Mouse (Mus musculus) testis, adult 2 months (tissue): Measurements from ENCODE around the gene Znrf1. TPM values are rescaled to one million over a fixed set of nuclear protein-coding genes. Genes with fewer than 3 reads are reported as not detected.

Source experiments
- H3K27ac ChIP-seq: fragments of 200-500 bp; 2 replicates; pipeline ENCODE4 v1.5.1; 2012; ENCODE audit warnings: low read depth, low read length; ENCODE audit not compliant: control insufficient read depth, insufficient read depth
- H3K27me3 ChIP-seq: fragments of 200-500 bp; 2 replicates; pipeline ENCODE4 v1.6.1; 2012; ENCODE audit warnings: mild to moderate bottlenecking, low read length, moderate library complexity; ENCODE audit not compliant: control insufficient read depth, insufficient read depth
- H3K36me3 ChIP-seq: fragments of 200-500 bp; 2 replicates; pipeline ENCODE4 v1.6.1; 2012; ENCODE audit warnings: mild to moderate bottlenecking, low read length; ENCODE audit not compliant: control insufficient read depth, insufficient read depth
- H3K4me1 ChIP-seq: fragments of 200-500 bp; 2 replicates; pipeline ENCODE4 v1.6.1; 2012; ENCODE audit warnings: low read length; ENCODE audit not compliant: control insufficient read depth, insufficient read depth
- H3K4me3 ChIP-seq: fragments of 200-500 bp; 2 replicates; pipeline ENCODE4 v1.5.1; 2012; ENCODE audit warnings: low read depth, mild to moderate bottlenecking, low read length, moderate library complexity, mixed read lengths; ENCODE audit not compliant: control insufficient read depth
- CTCF ChIP-seq: fragments of 200-500 bp; IDR thresholded peaks from 2 replicates; pipeline ENCODE4 v1.5.1; 2012; ENCODE audit warnings: low read depth, mild to moderate bottlenecking, inconsistent platforms, low read length, moderate library complexity; ENCODE audit not compliant: control insufficient read depth, insufficient read depth, insufficient replicate concordance
- POLR2A ChIP-seq: fragments of 200-500 bp; IDR thresholded peaks from 2 replicates; pipeline ENCODE4 v1.6.1; 2012; ENCODE audit warnings: low read depth, mild to moderate bottlenecking, inconsistent platforms, low read length, moderate library complexity; ENCODE audit not compliant: control insufficient read depth
- polyA plus RNA-seq: library from polyadenylated mRNA; depleted of rRNA; stranded (reverse); fragments of >200 nt; gene quantifications from 2 replicates; pipeline ENCODE4 v1.2.3, GENCODE M21; 2012

The Znrf1 gene
- polyA plus RNA-seq, 1 experiment = 95.0 TPM

DNA sequence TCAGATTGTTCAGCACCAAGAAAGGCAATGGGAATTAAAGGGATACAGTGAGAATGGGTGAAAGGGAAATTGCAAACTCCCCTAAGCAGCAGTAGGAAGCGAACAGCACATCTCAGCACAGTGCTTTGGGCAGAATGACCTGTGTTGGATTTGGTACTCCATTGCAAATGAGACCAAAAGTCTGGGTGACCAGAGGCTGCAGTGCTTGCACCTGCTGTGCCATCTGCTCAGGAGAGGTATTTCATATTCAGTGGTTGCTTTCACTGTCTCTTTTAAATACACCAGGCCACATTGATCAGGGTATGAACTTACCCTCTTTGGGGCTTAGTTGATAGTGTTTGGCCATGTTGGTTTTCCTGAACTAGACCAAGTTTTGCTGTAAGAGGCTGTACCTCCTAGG is 43.4 kb downstream of the Znrf1 start:
- no peak for TF ChIP-seq POLR2A
- no peak for TF ChIP-seq CTCF
- no peak overlapping the region for H3K27ac ChIP-seq
- no peak overlapping the region for H3K4me3 ChIP-seq
- no peaks in the 10 kb centered on the region for H3K27me3 ChIP-seq
- H3K4me1 ChIP-seq = peaks cover 5% of the 10 kb centered on the region
- no peaks in the 10 kb centered on the region for H3K36me3 ChIP-seq

DNA sequence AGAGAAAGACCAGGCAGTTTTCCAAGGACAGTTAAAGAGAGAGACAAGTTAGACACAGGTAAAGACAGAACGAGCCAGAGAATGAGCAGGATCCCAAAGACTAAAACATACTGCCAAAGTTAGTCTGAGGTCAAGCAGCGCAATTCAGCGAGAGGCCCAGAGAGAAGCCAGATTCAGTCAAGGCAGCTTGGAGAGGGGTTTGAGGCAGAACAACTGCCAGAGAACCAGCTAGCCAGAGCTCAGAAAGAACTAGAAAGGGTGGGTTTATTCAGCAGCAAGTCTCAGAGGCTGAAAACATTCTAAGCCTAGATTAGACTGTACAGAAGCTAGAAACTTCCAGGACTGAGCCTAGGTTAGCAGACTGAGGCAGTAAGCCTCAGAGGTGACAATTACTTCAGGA is 44.4 kb downstream of the Znrf1 start:
- Histone ChIP-seq H3K27me3 (no peaks in the 10 kb centered on the region), H3K27ac (peak overlapping the region; percentile 52), H3K36me3 (no peaks in the 10 kb centered on the region), H3K4me3 (no peak overlapping the region), H3K4me1 (peaks cover 2% of the 10 kb centered on the region; the same call in 1 of the 2 replicates)
- TF ChIP-seq CTCF (no peak), POLR2A (no peak)

DNA sequence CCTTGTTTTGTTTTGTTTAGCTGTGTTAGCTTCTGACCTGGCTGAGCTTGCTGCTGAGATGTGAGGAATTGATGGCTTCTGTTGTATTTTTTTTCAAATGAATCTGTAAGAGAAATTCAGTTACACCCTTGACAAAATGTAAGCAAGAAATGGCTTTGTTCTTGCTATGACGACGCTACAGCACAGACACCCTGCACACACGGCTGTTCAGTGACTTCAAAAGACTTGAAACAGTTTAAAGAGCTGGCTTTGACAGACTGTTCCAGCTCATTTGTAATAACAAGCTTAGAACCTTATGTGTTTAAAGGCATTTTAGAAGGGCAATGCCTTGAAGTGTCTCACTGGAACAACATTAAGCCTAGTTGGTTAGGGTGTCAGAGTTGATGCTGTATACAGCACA is 46.5 kb downstream of the Znrf1 start:
- Histone ChIP-seq H3K4me3 (peak overlapping the region; percentile 21; the same call in 1 of the 2 replicates), H3K36me3 (no peaks in the 10 kb centered on the region), H3K27me3 (no peaks in the 10 kb centered on the region), H3K27ac (peak overlapping the region; percentile 29), H3K4me1 (peaks cover 2% of the 10 kb centered on the region; the same call in 1 of the 2 replicates)
- TF ChIP-seq CTCF (no peak), POLR2A (no peak)

DNA sequence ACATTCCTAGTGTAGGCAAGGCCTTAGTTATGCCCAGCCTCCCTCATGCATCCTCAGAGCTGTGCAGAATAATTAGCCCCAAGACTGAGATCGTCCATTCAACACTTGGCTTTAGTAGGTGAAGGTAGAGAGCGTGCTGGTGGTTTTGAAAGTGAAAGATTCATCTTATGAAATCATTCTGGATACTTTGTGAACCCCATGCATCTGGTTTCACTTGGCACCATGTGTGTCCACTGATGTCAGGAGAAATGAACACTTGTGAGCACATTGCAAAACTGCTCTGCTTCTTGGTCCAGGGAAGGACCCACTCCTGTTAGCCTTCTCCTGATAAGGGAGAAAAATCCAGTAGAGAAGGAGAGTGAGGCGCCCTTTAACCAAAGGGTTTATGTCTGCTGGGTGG is 49.0 kb downstream of the Znrf1 start:
- Histone ChIP-seq H3K4me1 (peaks cover 2% of the 10 kb centered on the region; the same call in 1 of the 2 replicates), H3K36me3 (no peaks in the 10 kb centered on the region), H3K27me3 (no peaks in the 10 kb centered on the region), H3K4me3 (no peak overlapping the region), H3K27ac (no peak overlapping the region)
- TF ChIP-seq POLR2A (no peak), CTCF (no peak)

DNA sequence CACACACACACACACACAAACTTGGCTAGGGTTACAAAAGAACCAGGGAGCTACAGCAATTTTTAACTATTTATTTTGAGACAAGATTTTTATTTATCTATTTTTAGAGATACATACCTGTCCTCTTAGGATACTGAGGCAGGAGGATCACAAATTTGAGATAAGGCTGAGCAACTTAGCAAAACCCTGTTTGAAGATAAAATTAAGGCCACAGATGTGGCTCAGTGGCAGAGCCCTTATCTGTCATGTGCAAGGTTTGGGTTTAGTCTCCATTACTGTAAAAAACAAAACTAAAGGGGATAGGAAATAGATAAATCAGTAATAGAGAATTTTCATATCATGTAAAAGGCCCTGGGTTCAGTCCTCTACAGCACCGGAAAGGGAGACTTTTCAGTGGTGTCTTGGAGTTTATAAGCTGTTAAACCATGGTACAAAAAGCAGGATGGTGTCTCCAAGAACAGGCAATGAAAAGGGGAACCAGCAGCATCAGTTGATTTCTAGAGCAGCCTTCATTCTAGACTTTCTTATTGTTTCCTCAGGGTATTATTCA is 51.7 kb downstream of the Znrf1 start:
- H3K4me1 ChIP-seq = peaks cover 2% of the 10 kb centered on the region; the same call in 1 of the 2 replicates
- no peaks in the 10 kb centered on the region for H3K36me3 ChIP-seq
- H3K27me3 ChIP-seq = no peaks in the 10 kb centered on the region
- no peak overlapping the region for H3K4me3 ChIP-seq
- no peak for TF ChIP-seq POLR2A
- no peak for TF ChIP-seq CTCF
- no peak overlapping the region for H3K27ac ChIP-seq

DNA sequence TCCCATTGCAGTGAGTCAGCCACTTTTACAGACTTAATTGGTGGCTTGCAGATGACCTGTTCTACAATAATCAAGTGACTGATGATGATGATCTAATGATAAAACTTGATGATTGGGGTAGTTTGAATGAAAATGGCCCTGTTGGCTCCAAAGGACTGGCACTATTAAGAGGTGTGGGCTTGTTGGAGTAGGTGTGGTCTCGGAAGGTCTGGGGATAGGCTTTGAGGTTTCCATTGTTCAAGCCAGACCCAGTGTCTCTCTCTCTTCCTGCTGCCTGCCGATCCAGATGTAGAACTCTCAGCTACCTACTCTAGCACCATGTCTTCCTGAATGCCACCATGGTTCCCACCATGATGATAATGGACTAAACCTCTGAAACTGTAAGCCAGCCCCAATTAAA is 52.4 kb downstream of the Znrf1 start:
- Histone ChIP-seq H3K4me1 (peaks cover 1% of the 10 kb centered on the region; the same call in 1 of the 2 replicates), H3K4me3 (no peak overlapping the region), H3K36me3 (no peaks in the 10 kb centered on the region), H3K27ac (no peak overlapping the region), H3K27me3 (no peaks in the 10 kb centered on the region)
- TF ChIP-seq CTCF (no peak), POLR2A (no peak)

DNA sequence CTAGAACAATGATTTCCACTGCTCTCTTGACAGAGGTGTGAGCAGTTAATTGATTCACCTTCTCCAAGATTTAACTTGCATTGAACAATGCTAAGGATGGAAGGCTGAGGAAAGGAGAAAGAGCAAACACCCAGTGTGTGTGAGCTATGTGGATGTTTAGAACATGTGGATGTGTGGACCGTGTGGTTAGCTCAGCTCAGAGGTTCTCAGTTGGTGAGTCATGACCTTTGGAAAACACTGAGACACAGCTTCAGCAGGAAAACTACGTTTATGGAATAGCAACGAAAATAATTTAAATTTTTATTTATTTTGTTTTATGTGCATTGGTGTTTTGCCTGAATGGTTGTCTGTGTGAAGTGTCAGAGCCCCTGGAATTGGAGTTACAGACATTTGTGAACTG is 54.3 kb downstream of the Znrf1 start:
- no peaks in the 10 kb centered on the region for H3K36me3 ChIP-seq
- H3K4me1 ChIP-seq = no peaks in the 10 kb centered on the region
- H3K4me3 ChIP-seq = no peak overlapping the region
- H3K27me3 ChIP-seq = no peaks in the 10 kb centered on the region
- TF ChIP-seq POLR2A = no peak
- no peak for TF ChIP-seq CTCF
- H3K27ac ChIP-seq = no peak overlapping the region
